Mouse (Mus musculus) midbrain, embryonic 15.5 days (tissue): ENCODE measurements around the gene Slc27a1. TPM values are rescaled to one million over a fixed set of nuclear protein-coding genes. Genes with fewer than 3 reads are reported as not detected.

Source experiments
- ATAC-seq: fragments of 200-750 bp; cut with Nextera tagmentation; replicated peaks from 2 replicates; pipeline ENCODE4 v1.8.0; 2017; ENCODE audit warnings: moderate TSS enrichment
- H3K27ac ChIP-seq: fragments of 300-500 bp; sonication (generic); 2 replicates; pipeline ENCODE4 v1.5.1; 2015; ENCODE audit warnings: mild to moderate bottlenecking, inconsistent platforms
- H3K27me3 ChIP-seq: fragments of 300-500 bp; sonication (generic); replicated peaks from 2 replicates; pipeline ENCODE4 v1.6.1; 2015; ENCODE audit warnings: inconsistent platforms
- H3K36me3 ChIP-seq: fragments of 300-500 bp; sonication (generic); replicated peaks from 2 replicates; pipeline ENCODE4 v1.6.1; 2015; ENCODE audit warnings: inconsistent platforms
- H3K4me1 ChIP-seq: fragments of 300-500 bp; sonication (generic); 2 replicates; pipeline ENCODE4 v1.6.1; 2015; ENCODE audit warnings: inconsistent platforms
- H3K4me2 ChIP-seq: fragments of 300-500 bp; sonication (generic); 2 replicates; pipeline ENCODE4 v1.6.1; 2015; ENCODE audit warnings: inconsistent platforms, mild to moderate bottlenecking, moderate library complexity
- H3K4me3 ChIP-seq: fragments of 300-500 bp; sonication (generic); 2 replicates; pipeline ENCODE4 v1.5.1; 2015; ENCODE audit warnings: mild to moderate bottlenecking, inconsistent platforms
- H3K9ac ChIP-seq: fragments of 300-500 bp; sonication (generic); 2 replicates; pipeline ENCODE4 v1.6.1; 2015; ENCODE audit warnings: mild to moderate bottlenecking, inconsistent platforms
- H3K9me3 ChIP-seq: fragments of 300-500 bp; sonication (generic); 2 replicates; pipeline ENCODE4 v1.6.1; 2016; ENCODE audit warnings: inconsistent platforms
- WGBS: fragments of 180-500 bp; shearing (Covaris S2); methylation state at CpG from one replicate; pipeline ENCODE4 v1.1.7; 2015; ENCODE audit warnings: mixed read lengths; 5-methylcytosine and 5-hydroxymethylcytosine counted together
- polyA plus RNA-seq: library from polyadenylated mRNA; unstranded; fragments of >200 nt; fragmentation: Nextera tagmentation; extraction: Ambion mirVana; gene quantifications from 2 replicates; pipeline ENCODE4 v1.2.1, GENCODE M21; 2015

Gene Slc27a1
- polyA plus RNA-seq, 1 experiment from 2014 or later = 67.4 TPM

GRCm38 (mm10) chr8:71560071-71560470, 8.6 kb upstream of the Slc27a1 start:
- no peak for ATAC-seq
- Histone ChIP-seq H3K4me1 (peaks cover 18% of the 10 kb centered on the region), H3K9ac (no peak overlapping the region), H3K27me3 (peaks cover 74% of the 10 kb centered on the region), H3K4me2 (no peak overlapping the region), H3K36me3 (no peaks in the 10 kb centered on the region), H3K4me3 (no peak overlapping the region), H3K9me3 (no peaks in the 10 kb centered on the region), H3K27ac (no peak overlapping the region)
- WGBS = 83% methylated on average over 3 of the region's 3 CpGs

- ATAC-seq = no peak
- Histone ChIP-seq H3K9me3 (no peaks in the 10 kb centered on the region), H3K4me3 (no peak overlapping the region), H3K27me3 (peaks cover 72% of the 10 kb centered on the region), H3K36me3 (no peaks in the 10 kb centered on the region), H3K4me2 (no peak overlapping the region), H3K9ac (no peak overlapping the region), H3K27ac (no peak overlapping the region), H3K4me1 (peaks cover 18% of the 10 kb centered on the region)
- WGBS = 88% methylated on average over 5 of the region's 5 CpGs
These were observed 7.9 kb upstream of the Slc27a1 start for GRCm38 (mm10) chr8:71560765-71561164.

GRCm38 (mm10) chr8:71561401-71561800, 7.3 kb upstream of the Slc27a1 start:
- Histone ChIP-seq H3K4me3 (no peak overlapping the region), H3K4me2 (no peak overlapping the region), H3K9ac (no peak overlapping the region), H3K4me1 (peaks cover 18% of the 10 kb centered on the region), H3K36me3 (no peaks in the 10 kb centered on the region), H3K9me3 (no peaks in the 10 kb centered on the region), H3K27ac (no peak overlapping the region), H3K27me3 (peaks cover 70% of the 10 kb centered on the region)
- ATAC-seq = no peak
- WGBS = 5% methylated on average over 15 of the region's 15 CpGs

GRCm38 (mm10) chr8:71562751-71563150, 5.9 kb upstream of the Slc27a1 start:
- no peak overlapping the region for H3K27ac ChIP-seq
- no peaks in the 10 kb centered on the region for H3K9me3 ChIP-seq
- peak; percentile 41 for ATAC-seq
- H3K4me1 ChIP-seq = peaks cover 18% of the 10 kb centered on the region
- H3K27me3 ChIP-seq = peaks cover 56% of the 10 kb centered on the region
- H3K36me3 ChIP-seq = no peaks in the 10 kb centered on the region
- peak overlapping the region; percentile 41 for H3K4me2 ChIP-seq
- H3K9ac ChIP-seq = no peak overlapping the region
- peak overlapping the region; percentile 19 for H3K4me3 ChIP-seq
- under 1% methylated on average over 33 of the region's 33 CpGs for WGBS

- no peak overlapping the region for H3K4me2 ChIP-seq
- H3K4me1 ChIP-seq = peaks cover 12% of the 10 kb centered on the region
- WGBS = 93% methylated on average over 4 of the region's 4 CpGs
- peaks cover 44% of the 10 kb centered on the region for H3K27me3 ChIP-seq
- H3K9me3 ChIP-seq = no peaks in the 10 kb centered on the region
- H3K9ac ChIP-seq = no peak overlapping the region
- no peak overlapping the region for H3K4me3 ChIP-seq
- no peaks in the 10 kb centered on the region for H3K36me3 ChIP-seq
- no peak for ATAC-seq
- no peak overlapping the region for H3K27ac ChIP-seq
These were observed 4.7 kb upstream of the Slc27a1 start for GRCm38 (mm10) chr8:71563992-71564391.

- Histone ChIP-seq H3K36me3 (no peaks in the 10 kb centered on the region), H3K4me1 (peaks cover 22% of the 10 kb centered on the region), H3K27me3 (peaks cover 20% of the 10 kb centered on the region), H3K9me3 (no peaks in the 10 kb centered on the region), H3K4me2 (no peak within 1 kb of the TSS), H3K9ac (no peak within 1 kb of the TSS), H3K27ac (no peak within 1 kb of the TSS), H3K4me3 (no peak within 1 kb of the TSS)
- WGBS = 60% methylated on average over 3 of the region's 3 CpGs
- no peak for ATAC-seq
These were observed 2.2 kb upstream of the Slc27a1 start, which contains the start of gene Nxnl1 for GRCm38 (mm10) chr8:71566501-71566900. Gene Nxnl1, minus strand, starts transcription at chr8:71566601.

GRCm38 (mm10) chr8:71567587-71567986, 1.1 kb upstream of the Slc27a1 start:
- Histone ChIP-seq H3K36me3 (no peaks in the 10 kb centered on the region), H3K4me1 (peaks cover 30% of the 10 kb centered on the region), H3K9ac (no peak overlapping the region), H3K27ac (no peak overlapping the region), H3K4me3 (no peak overlapping the region), H3K4me2 (no peak overlapping the region), H3K9me3 (no peaks in the 10 kb centered on the region), H3K27me3 (peaks cover 10% of the 10 kb centered on the region)
- ATAC-seq = no peak
- WGBS = 79% methylated on average over 7 of the region's 7 CpGs

GRCm38 (mm10) chr8:71568941-71569340, 259 bp downstream of the Slc27a1 start:
- Histone ChIP-seq H3K4me2 (peak overlapping the region; percentile 74), H3K4me3 (peak overlapping the region; percentile 70), H3K4me1 (peaks cover 33% of the 10 kb centered on the region), H3K27me3 (0 out of 2 replicates have a peak, but pooled peaks cover 3% of the 10 kb centered on the region), H3K27ac (peak overlapping the region; percentile 88), H3K36me3 (no peaks in the 10 kb centered on the region), H3K9ac (peak overlapping the region; percentile 51; the same call in 1 of the 2 replicates), H3K9me3 (no peaks in the 10 kb centered on the region)
- no peak for ATAC-seq
- 16% methylated on average over 6 of the region's 6 CpGs for WGBS

GRCm38 (mm10) chr8:71569366-71570290, 946 bp downstream of the Slc27a1 start:
- Histone ChIP-seq H3K9me3 (no peaks in the 10 kb centered on the region), H3K36me3 (no peaks in the 10 kb centered on the region), H3K4me1 (peaks cover 33% of the 10 kb centered on the region), H3K4me3 (peak overlapping the region; percentile 70), H3K9ac (peak overlapping the region; percentile 51), H3K27me3 (0 out of 2 replicates have a peak, but pooled peaks cover 3% of the 10 kb centered on the region), H3K27ac (peak overlapping the region; percentile 88), H3K4me2 (peak overlapping the region; percentile 74)
- peak; percentile 87 for ATAC-seq
- under 1% methylated on average over 51 of the region's 51 CpGs for WGBS

GRCm38 (mm10) chr8:71570291-71570954, 1.7 kb downstream of the Slc27a1 start:
- no peaks in the 10 kb centered on the region for H3K9me3 ChIP-seq
- peak overlapping the region; percentile 64 for H3K9ac ChIP-seq
- peak overlapping the region; percentile 70 for H3K4me3 ChIP-seq
- WGBS = under 1% methylated on average over 41 of the region's 41 CpGs
- peak overlapping the region; percentile 74 for H3K4me2 ChIP-seq
- H3K27me3 ChIP-seq = no peaks in the 10 kb centered on the region
- peak; percentile 91 for ATAC-seq
- H3K4me1 ChIP-seq = peaks cover 33% of the 10 kb centered on the region
- H3K27ac ChIP-seq = peak overlapping the region; percentile 88
- no peaks in the 10 kb centered on the region for H3K36me3 ChIP-seq

- WGBS = 82% methylated on average over 2 of the region's 2 CpGs
- no peaks in the 10 kb centered on the region for H3K27me3 ChIP-seq
- peak overlapping the region; percentile 68 for H3K27ac ChIP-seq
- H3K4me2 ChIP-seq = peak overlapping the region; percentile 74; the same call in 1 of the 2 replicates
- H3K36me3 ChIP-seq = no peaks in the 10 kb centered on the region
- no peak overlapping the region for H3K9ac ChIP-seq
- ATAC-seq = no peak
- no peaks in the 10 kb centered on the region for H3K9me3 ChIP-seq
- peaks cover 33% of the 10 kb centered on the region for H3K4me1 ChIP-seq
- 0 out of 2 replicates have a peak overlapping the region, but pooled peaks have one; percentile 70 for H3K4me3 ChIP-seq
These were observed 3.4 kb downstream of the Slc27a1 start for GRCm38 (mm10) chr8:71572077-71572476.
